Mouse (Mus musculus) lung, adult 2 months (tissue): Measurements from ENCODE around the gene Mettl21e.

ENCODE experiments used
- CTCF ChIP-seq: fragments of 200-500 bp; IDR thresholded peaks from 2 replicates; pipeline ENCODE4 v1.5.1; 2011; ENCODE audit warnings: mild to moderate bottlenecking, low read length, control low read depth; ENCODE audit not compliant: insufficient read depth
- POLR2A ChIP-seq: fragments of 200-500 bp; IDR thresholded peaks from 2 replicates; pipeline ENCODE4 v1.6.1; 2011; ENCODE audit warnings: low read depth, mild to moderate bottlenecking, control low read depth, low read length, borderline replicate concordance; ENCODE audit errors: extremely low read depth

GRCm38 (mm10) chr1:44162389-44162788 is 56.4 kb downstream of the Mettl21e start:
- TF ChIP-seq CTCF = no peak
- TF ChIP-seq POLR2A = no peak
